In genomic region chr1:178146915-178147314, GRCm38 (mm10) we compare ENCODE assay signal across 7 mouse cellular contexts. TPM values are rescaled to one million over a fixed set of nuclear protein-coding genes. Genes with fewer than 3 reads are reported as not detected.
DNase-seq lines count a peak whose midpoint lies in the region; ATAC-seq and TF ChIP-seq lines count a peak whose summit lies in the region.
"Not testable (repeated sequence)": the region's sequence is repeated elsewhere in the genome, so short reads cannot be mapped to it uniquely, and the experiment has no call there.

No protein-coding gene starts in this region.

- H3K79me2 ChIP-seq in myocyte (ENCODE audit: control insufficient read depth, insufficient read depth), result not testable (repeated sequence)

- not testable (repeated sequence) for H3K4me1 ChIP-seq in lung, embryonic 14.5 days (ENCODE audit: insufficient read depth)

- not testable (repeated sequence) for H3K4me3 ChIP-seq in gastrocnemius, adult 2 months; lung, embryonic 14.5 days (ENCODE audit: low read depth, low read length); myocyte

- intact Hi-C loops in gastrocnemius, adult 2 months (cut with DNase I), result loop anchor here (1.0 to 5.0 kb wide), 3 partner anchors 100 to 305 kb away; no protein-coding TSS in a partner anchor

- CTCF ChIA-PET in Patski (lab: Charles Lee), result not testable (repeated sequence)

- H3K27me3 ChIP-seq in Patski; lung, embryonic 14.5 days (ENCODE audit: insufficient read depth, low read length); myocyte (ENCODE audit: control insufficient read depth, insufficient read depth, insufficient read length): not testable (repeated sequence)

- not testable (repeated sequence) for H3K36me3 ChIP-seq in lung, embryonic 14.5 days (ENCODE audit: insufficient read depth); myocyte (ENCODE audit: control insufficient read depth, insufficient read depth)

- in situ Hi-C loops in Patski (cut with MboI; ENCODE audit: low pct_unique_long_range_greater_than_20kb), result loop anchor here (10.0 kb wide), 1 partner anchor 202 kb away; no protein-coding TSS in a partner anchor

- not testable (repeated sequence) for TF ChIP-seq POLR2A in myocyte (IDR thresholded peaks at IDR 0.05; ENCODE audit: insufficient read length, low read depth)

- DNase-seq in Patski (ENCODE audit: low read depth, low spot score); gastrocnemius, adult 2 months: not testable (repeated sequence)
- DNase-seq in embryo, embryonic 10 days (ENCODE audit: low spot score), result peak; percentile 14
- peak; percentile 12 for DNase-seq in fibroblast of lung, adult 2 months (ENCODE audit: low read depth)
- DNase-seq in kidney, adult 9 months, result peak; percentile 5
- peak; percentile 29 for DNase-seq in lung, embryonic 14.5 days

- peak; percentile 53 for ATAC-seq in Patski
- ATAC-seq in lung, embryonic 14.5 days (ENCODE audit: insufficient read depth), result peak; percentile 33; the same call in 1 of the 2 replicates

- H3K27ac ChIP-seq in gastrocnemius, adult 2 months, result peak overlapping the region; percentile 46; the same call in 1 of the 2 replicates
- not testable (repeated sequence) for H3K27ac ChIP-seq in lung, embryonic 14.5 days (ENCODE audit: low read depth)

- H3K9ac ChIP-seq in lung, embryonic 14.5 days, result not testable (repeated sequence)

- not testable (repeated sequence) for H3K4me2 ChIP-seq in lung, embryonic 14.5 days
- H3K4me2 ChIP-seq in myocyte (ENCODE audit: low read depth), result peak overlapping the region; percentile 19

- H3K9me3 ChIP-seq in lung, embryonic 14.5 days (ENCODE audit: low read depth, low read length), result not testable (repeated sequence)

- POLR2A ChIA-PET in Patski (lab: Charles Lee), result not testable (repeated sequence)

- WGBS in lung, embryonic 14.5 days, result 41% methylated on average over 4 of the region's 4 CpGs

- not testable (repeated sequence) for H3ac ChIP-seq in myocyte (ENCODE audit: control insufficient read depth, insufficient read length)

- not testable (repeated sequence) for TF ChIP-seq CTCF in Patski (IDR thresholded peaks at IDR 0.05); gastrocnemius, adult 2 months (IDR thresholded peaks at IDR 0.05); lung, embryonic 14.5 days (IDR thresholded peaks at IDR 0.05; ENCODE audit: low read depth)

RNA-seq across cellular contexts. Expression of gene Desi2, which starts 40.3 kb away (rescaled TPM):
- 17.4 TPM for polyA plus RNA-seq in Patski (2021)
- 10 to 100 TPM; 33.0 to 40.9 TPM for total RNA-seq in gastrocnemius, adult 2 months (2021)
- polyA plus RNA-seq in lung, embryonic 14.5 days (2014; fragmentation: Nextera tagmentation; extraction: Ambion mirVana), result 24.7 and 26.1 TPM in 2 replicates
- polyA plus RNA-seq in myocyte (2012; fragmentation: generic; extraction: Trizol), result 11.4 TPM
